Mouse (Mus musculus) liver, embryonic 14 days (tissue): ENCODE results near the gene Shank1. TPM values are rescaled to one million over a fixed set of nuclear protein-coding genes. Genes with fewer than 3 reads are reported as not detected.

Experiments
- polyA plus RNA-seq: library from polyadenylated mRNA; depleted of rRNA; stranded (reverse); fragments of >200 nt; gene quantifications from 2 replicates; pipeline ENCODE4 v1.2.3, GENCODE M21; 2012; rRNA removed

Shank1 gene
- polyA plus RNA-seq = 0.02 and 0.03 TPM in 2 replicates

GRCm38 (mm10) chr7:44309475-44310284 is at the start of gene Shank1:
Gene Shank1, plus strand, starts transcription at chr7:44310253.

DNA sequence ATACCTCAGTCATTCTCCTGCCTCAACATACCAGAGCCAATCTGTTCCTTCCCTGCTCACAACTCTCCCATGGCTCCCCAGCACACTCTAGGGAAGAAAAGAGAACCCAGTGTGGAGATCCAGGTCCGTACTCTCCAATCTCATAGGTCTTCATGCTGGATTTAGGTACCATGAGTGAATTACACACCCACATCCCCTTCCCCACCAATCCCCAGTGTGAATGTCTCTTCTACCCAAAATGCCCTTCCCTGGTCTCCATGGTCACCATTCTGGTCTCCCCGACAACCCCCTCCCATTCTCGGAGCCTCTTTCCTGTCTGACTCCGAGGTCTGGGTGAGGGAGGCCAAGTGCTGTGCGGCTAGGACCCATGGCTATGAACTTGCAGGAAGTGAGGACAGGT is 48.9 kb upstream of the Shank1 start, which contains the start of gene Gm15517:
Gm15517 (plus strand) TSS at position 301 of the 400 bp plus-strand sequence.

GRCm38 (mm10) chr7:44306516-44307240 is 3.4 kb upstream of the Shank1 start, which contains the start of gene Clec11a:
Gene Clec11a, minus strand, starts transcription at chr7:44306902.

DNA sequence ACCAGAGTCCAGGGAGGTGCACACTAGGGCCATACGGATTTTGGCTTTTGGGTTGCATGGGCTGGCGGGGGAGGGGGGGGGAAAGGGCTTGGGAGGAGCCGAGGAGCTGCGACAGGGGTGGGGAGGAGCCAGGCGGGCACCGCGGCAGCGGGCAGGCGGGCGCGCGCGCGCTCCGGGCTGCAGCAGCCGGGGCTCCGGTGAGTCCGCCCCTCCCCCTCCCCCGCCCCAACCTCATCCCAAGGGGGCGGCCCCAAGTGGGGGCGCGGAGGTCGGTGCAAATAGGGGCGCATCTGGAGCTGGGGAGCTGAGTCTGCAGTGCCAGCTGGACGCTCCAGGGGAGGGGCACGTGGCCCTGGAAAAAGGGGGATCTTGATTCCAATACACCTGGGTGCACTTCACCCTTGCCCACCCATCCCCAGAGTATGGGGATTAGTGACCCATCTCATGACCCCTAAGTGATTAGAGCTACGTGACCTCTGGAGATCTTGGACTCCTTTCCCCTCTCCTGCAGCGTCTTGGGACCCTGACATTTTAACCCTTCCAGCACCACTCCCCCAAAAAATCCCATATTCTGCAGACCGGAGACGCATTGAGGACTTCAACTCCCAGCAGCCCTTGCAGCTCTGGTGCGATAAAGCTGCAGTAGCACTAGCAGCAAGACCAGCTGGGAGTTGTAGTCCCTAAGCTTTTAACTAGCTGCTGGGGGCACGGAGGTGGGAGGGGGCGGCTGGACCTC is 74.1 kb downstream of the Shank1 start, which contains the start of gene Syt3:
Syt3 (plus strand) TSS at position 123 of the 736 bp plus-strand sequence.

GRCm38 (mm10) chr7:44385720-44386119 is 75.7 kb downstream of the Shank1 start, which contains the start of gene 1700008O03Rik:
Gene 1700008O03Rik, minus strand, starts transcription at chr7:44385820.

Other genes with a start within 250 kb of the Shank1 start
- not detected in 2 replicates for gene Klk1b21, start 207.9 kb upstream of the Shank1 start, polyA plus RNA-seq
- gene Klk1b22, start 197.6 kb upstream of the Shank1 start, polyA plus RNA-seq = not detected in 2 replicates
- not detected in 2 replicates for gene Klk1b16, start 173.5 kb upstream of the Shank1 start, polyA plus RNA-seq
- not detected in 2 replicates for gene Klk1b24, start 122.0 kb upstream of the Shank1 start, polyA plus RNA-seq
- not detected in 2 replicates for gene Klk1b3, start 112.1 kb upstream of the Shank1 start, polyA plus RNA-seq
- gene Klk1b4, start 102.8 kb upstream of the Shank1 start, polyA plus RNA-seq = not detected in 2 replicates
- gene Klk1b5, start 94.3 kb upstream of the Shank1 start, polyA plus RNA-seq = not detected in 2 replicates
- gene Klk1, start 84.9 kb upstream of the Shank1 start, polyA plus RNA-seq = 0.03 TPM in 1 of 2 replicates, not detected in the other
- not detected in 2 replicates for gene Gm36864, start 74.1 kb upstream of the Shank1 start, polyA plus RNA-seq
- 1.0 TPM in 2 replicates for gene 1700028J19Rik, start 63.6 kb upstream of the Shank1 start, polyA plus RNA-seq
- 40.7 and 42.2 TPM in 2 replicates for gene 2410002F23Rik, start 63.5 kb upstream of the Shank1 start, polyA plus RNA-seq
- not detected in 2 replicates for gene Acp4, start 52.9 kb upstream of the Shank1 start, polyA plus RNA-seq
- gene Gm15517, start 48.8 kb upstream of the Shank1 start, polyA plus RNA-seq = not detected in 2 replicates
- 0.36 and 0.86 TPM in 2 replicates for gene Clec11a, start 3.4 kb upstream of the Shank1 start, polyA plus RNA-seq
- gene Syt3, start 73.8 kb downstream of the Shank1 start, polyA plus RNA-seq = 0.02 TPM in 2 replicates
- gene 1700008O03Rik, start 75.6 kb downstream of the Shank1 start, polyA plus RNA-seq = 0.12 and 0.18 TPM in 2 replicates
- gene Lrrc4b, start 118.8 kb downstream of the Shank1 start, polyA plus RNA-seq = 0.02 and 0.09 TPM in 2 replicates
- gene Aspdh, start 155.1 kb downstream of the Shank1 start, polyA plus RNA-seq = 6.9 and 9.4 TPM in 2 replicates
- gene Josd2, start 157.7 kb downstream of the Shank1 start, polyA plus RNA-seq = 183 and 206 TPM in 2 replicates
- 39.1 and 45.1 TPM in 2 replicates for gene Emc10, start 186.3 kb downstream of the Shank1 start, polyA plus RNA-seq
- gene Fam71e1, start 186.3 kb downstream of the Shank1 start, polyA plus RNA-seq = 1.5 and 1.6 TPM in 2 replicates
- 0.01 TPM in 1 of 2 replicates, not detected in the other for gene Mybpc2, start 214.4 kb downstream of the Shank1 start, polyA plus RNA-seq
- 0.14 and 0.18 TPM in 2 replicates for gene Spib, start 221.8 kb downstream of the Shank1 start, polyA plus RNA-seq
- 44.8 and 45.0 TPM in 2 replicates for gene Pold1, start 238.6 kb downstream of the Shank1 start, polyA plus RNA-seq
- gene Nr1h2, start 243.7 kb downstream of the Shank1 start, polyA plus RNA-seq = 27.6 and 31.6 TPM in 2 replicates